Mouse (Mus musculus): ENCODE measurements around the gene Kcnv2. TPM values are rescaled to one million over a fixed set of nuclear protein-coding genes. Genes with fewer than 3 reads are reported as not detected.

Gene Kcnv2
- polyA plus RNA-seq (2015; fragmentation: Nextera tagmentation; extraction: Ambion mirVana): not detected in 2 replicates

- no peaks in the 10 kb centered on the region for H3K4me1 ChIP-seq (ENCODE audit: insufficient read depth)
- H3K4me3 ChIP-seq (ENCODE audit: low read depth, low read length): no peak within 1 kb of the TSS
- WGBS (ENCODE audit: insufficient replicate concordance): 49% methylated on average over 5 of the region's 5 CpGs
- H3K9me3 ChIP-seq (ENCODE audit: low read length): no peaks in the 10 kb centered on the region
- TF ChIP-seq CTCF (IDR thresholded peaks at IDR 0.05; ENCODE audit: low read depth) (no peak), EP300 (IDR thresholded peaks at IDR 0.05; ENCODE audit: low read depth) (no peak)
- ATAC-seq (no peak), DNase-seq (peak; percentile 0)
- no peak within 1 kb of the TSS for H3K9ac ChIP-seq (replicated peaks)
- H3K27me3 ChIP-seq (ENCODE audit: insufficient read depth, low read length): no peaks in the 10 kb centered on the region
- H3K4me2 ChIP-seq (ENCODE audit: low read depth, low read length): no peak within 1 kb of the TSS
- H3K27ac ChIP-seq (ENCODE audit: low read depth): no peak within 1 kb of the TSS
- H3K36me3 ChIP-seq (replicated peaks; ENCODE audit: insufficient read depth, low read length): no peaks in the 10 kb centered on the region
Measured at GRCm38 (mm10) chr19:27322281-27322680, at the start of gene Kcnv2. Gene Kcnv2 (plus strand): TSS chr19:27322588.

GRCm38 (mm10) chr19:27273385-27273784, 49.0 kb upstream of the Kcnv2 start:
- TF ChIP-seq CTCF (IDR thresholded peaks at IDR 0.05; ENCODE audit: low read depth) (no peak), EP300 (IDR thresholded peaks at IDR 0.05; ENCODE audit: low read depth) (no peak)
- no peak for ATAC-seq
- Histone ChIP-seq H3K4me2 (ENCODE audit: low read depth, low read length) (no peak overlapping the region), H3K27ac (ENCODE audit: low read depth) (no peak overlapping the region), H3K4me3 (ENCODE audit: low read depth, low read length) (no peak overlapping the region), H3K9me3 (ENCODE audit: low read length) (no peaks in the 10 kb centered on the region), H3K4me1 (ENCODE audit: insufficient read depth) (no peaks in the 10 kb centered on the region), H3K36me3 (replicated peaks; ENCODE audit: insufficient read depth, low read length) (no peaks in the 10 kb centered on the region), H3K27me3 (ENCODE audit: insufficient read depth, low read length) (no peaks in the 10 kb centered on the region), H3K9ac (replicated peaks) (no peak overlapping the region)
- WGBS (ENCODE audit: insufficient replicate concordance): 57% methylated on average over 2 of the region's 2 CpGs
- no peak for DNase-seq

GRCm38 (mm10) chr19:27274382-27274781, 48.0 kb upstream of the Kcnv2 start:
- no peak for DNase-seq
- 64% methylated on average over 1 of the region's 1 CpGs for WGBS (ENCODE audit: insufficient replicate concordance)
- TF ChIP-seq CTCF (IDR thresholded peaks at IDR 0.05; ENCODE audit: low read depth) (no peak), EP300 (IDR thresholded peaks at IDR 0.05; ENCODE audit: low read depth) (no peak)
- H3K4me3 ChIP-seq (ENCODE audit: low read depth, low read length): no peak overlapping the region
- H3K9me3 ChIP-seq (ENCODE audit: low read length): no peaks in the 10 kb centered on the region
- no peaks in the 10 kb centered on the region for H3K4me1 ChIP-seq (ENCODE audit: insufficient read depth)
- no peak overlapping the region for H3K4me2 ChIP-seq (ENCODE audit: low read depth, low read length)
- H3K27ac ChIP-seq (ENCODE audit: low read depth): no peak overlapping the region
- H3K9ac ChIP-seq (replicated peaks): no peak overlapping the region
- ATAC-seq: no peak
- no peaks in the 10 kb centered on the region for H3K36me3 ChIP-seq (replicated peaks; ENCODE audit: insufficient read depth, low read length)
- H3K27me3 ChIP-seq (ENCODE audit: insufficient read depth, low read length): no peaks in the 10 kb centered on the region

GRCm38 (mm10) chr19:27279174-27279573, 43.2 kb upstream of the Kcnv2 start:
- Histone ChIP-seq H3K36me3 (replicated peaks; ENCODE audit: insufficient read depth, low read length) (no peaks in the 10 kb centered on the region), H3K9me3 (ENCODE audit: low read length) (no peaks in the 10 kb centered on the region), H3K4me3 (ENCODE audit: low read depth, low read length) (no peak overlapping the region), H3K9ac (replicated peaks) (no peak overlapping the region), H3K27ac (ENCODE audit: low read depth) (no peak overlapping the region), H3K27me3 (ENCODE audit: insufficient read depth, low read length) (no peaks in the 10 kb centered on the region), H3K4me1 (ENCODE audit: insufficient read depth) (no peaks in the 10 kb centered on the region), H3K4me2 (ENCODE audit: low read depth, low read length) (no peak overlapping the region)
- no peak for TF ChIP-seq EP300 (IDR thresholded peaks at IDR 0.05; ENCODE audit: low read depth)
- TF ChIP-seq CTCF (IDR thresholded peaks at IDR 0.05; ENCODE audit: low read depth): no peak
- WGBS (ENCODE audit: insufficient replicate concordance): 78% methylated on average over 2 of the region's 2 CpGs
- ATAC-seq: no peak
- no peak for DNase-seq

GRCm38 (mm10) chr19:27310039-27310438, 12.3 kb upstream of the Kcnv2 start:
- Histone ChIP-seq H3K27me3 (ENCODE audit: insufficient read depth, low read length) (no peaks in the 10 kb centered on the region), H3K4me1 (ENCODE audit: insufficient read depth) (no peaks in the 10 kb centered on the region), H3K4me2 (ENCODE audit: low read depth, low read length) (no peak overlapping the region), H3K4me3 (ENCODE audit: low read depth, low read length) (no peak overlapping the region), H3K9ac (replicated peaks) (no peak overlapping the region), H3K27ac (ENCODE audit: low read depth) (no peak overlapping the region), H3K9me3 (ENCODE audit: low read length) (no peaks in the 10 kb centered on the region), H3K36me3 (replicated peaks; ENCODE audit: insufficient read depth, low read length) (no peaks in the 10 kb centered on the region)
- DNase-seq: no peak
- 71% methylated on average over 2 of the region's 2 CpGs for WGBS (ENCODE audit: insufficient replicate concordance)
- TF ChIP-seq CTCF (IDR thresholded peaks at IDR 0.05; ENCODE audit: low read depth): no peak
- TF ChIP-seq EP300 (IDR thresholded peaks at IDR 0.05; ENCODE audit: low read depth): no peak
- ATAC-seq: no peak

GRCm38 (mm10) chr19:27311311-27311710, 11.1 kb upstream of the Kcnv2 start:
- no peaks in the 10 kb centered on the region for H3K9me3 ChIP-seq (ENCODE audit: low read length)
- no peak overlapping the region for H3K4me3 ChIP-seq (ENCODE audit: low read depth, low read length)
- DNase-seq (no peak), ATAC-seq (no peak)
- no peak overlapping the region for H3K27ac ChIP-seq (ENCODE audit: low read depth)
- H3K4me1 ChIP-seq (ENCODE audit: insufficient read depth): no peaks in the 10 kb centered on the region
- no peaks in the 10 kb centered on the region for H3K27me3 ChIP-seq (ENCODE audit: insufficient read depth, low read length)
- 78% methylated on average over 3 of the region's 3 CpGs for WGBS (ENCODE audit: insufficient replicate concordance)
- H3K36me3 ChIP-seq (replicated peaks; ENCODE audit: insufficient read depth, low read length): no peaks in the 10 kb centered on the region
- H3K9ac ChIP-seq (replicated peaks): no peak overlapping the region
- TF ChIP-seq CTCF (IDR thresholded peaks at IDR 0.05; ENCODE audit: low read depth) (no peak), EP300 (IDR thresholded peaks at IDR 0.05; ENCODE audit: low read depth) (no peak)
- H3K4me2 ChIP-seq (ENCODE audit: low read depth, low read length): no peak overlapping the region

Data from liver, postnatal 0 days (tissue).